Mouse (Mus musculus) splenic B cell, adult 2 months (primary cell): ENCODE measurements at regions not wholly inside any gene's neighbourhood (a gene's known extent, or its start where the extent isn't known, plus 50 kb on each side); places are given as distances from the start of the nearest gene placed in this dataset.

Experiments used
- DNase-seq: peaks from one replicate; pipeline ENCODE4 v3.0.0-alpha.2; 2011; ENCODE audit warnings: low read depth, low spot score
- H3K27me3 ChIP-seq: 2 replicates; pipeline ENCODE4 v1.6.1; 2012; ENCODE audit warnings: mild to moderate bottlenecking, low read length, moderate library complexity, mixed read lengths; ENCODE audit not compliant: control insufficient read depth, poor library complexity, insufficient read depth, severe bottlenecking
- H3K36me3 ChIP-seq: 2 replicates; pipeline ENCODE4 v1.6.1; 2012; ENCODE audit warnings: mild to moderate bottlenecking, low read length, moderate library complexity, mixed read lengths; ENCODE audit not compliant: control insufficient read depth, poor library complexity, insufficient read depth, severe bottlenecking

GRCm38 (mm10) chr7:37364221-37364620 lies 409.2 kb downstream of the Zfp536 start:
- no peaks in the 10 kb centered on the region for H3K36me3 ChIP-seq
- no peaks in the 10 kb centered on the region for H3K27me3 ChIP-seq
- DNase-seq = no peak

- H3K36me3 ChIP-seq = no peaks in the 10 kb centered on the region
- no peaks in the 10 kb centered on the region for H3K27me3 ChIP-seq
- no peak for DNase-seq
These were observed 407.4 kb downstream of the Zfp536 start for GRCm38 (mm10) chr7:37366006-37366405.

- DNase-seq = no peak
- H3K36me3 ChIP-seq = no peaks in the 10 kb centered on the region
- no peaks in the 10 kb centered on the region for H3K27me3 ChIP-seq
These were observed 403.7 kb downstream of the Zfp536 start for GRCm38 (mm10) chr7:37369698-37370097.

- DNase-seq = peak; percentile 56
- H3K27me3 ChIP-seq = 0 out of 2 replicates have a peak, but pooled peaks cover 3% of the 10 kb centered on the region
- no peaks in the 10 kb centered on the region for H3K36me3 ChIP-seq
These were observed 399.6 kb downstream of the Zfp536 start for GRCm38 (mm10) chr7:37373864-37374263.

GRCm38 (mm10) chr7:37375044-37375443 lies 398.4 kb downstream of the Zfp536 start:
- DNase-seq = no peak
- 0 out of 2 replicates have a peak, but pooled peaks cover 3% of the 10 kb centered on the region for H3K27me3 ChIP-seq
- H3K36me3 ChIP-seq = no peaks in the 10 kb centered on the region

- Histone ChIP-seq H3K27me3 (0 out of 2 replicates have a peak, but pooled peaks cover 3% of the 10 kb centered on the region), H3K36me3 (no peaks in the 10 kb centered on the region)
- DNase-seq = no peak
These were observed 397.9 kb downstream of the Zfp536 start for GRCm38 (mm10) chr7:37375591-37375990.

- DNase-seq = no peak
- 0 out of 2 replicates have a peak, but pooled peaks cover 3% of the 10 kb centered on the region for H3K27me3 ChIP-seq
These were observed 397.2 kb downstream of the Zfp536 start for GRCm38 (mm10) chr7:37376207-37376606.

GRCm38 (mm10) chr7:37377889-37378521 lies 395.4 kb downstream of the Zfp536 start:
- no peaks in the 10 kb centered on the region for H3K36me3 ChIP-seq
- H3K27me3 ChIP-seq = 0 out of 2 replicates have a peak, but pooled peaks cover 3% of the 10 kb centered on the region
- no peak for DNase-seq

More at GRCm38 (mm10) chr7:37376207-37376606, 397.2 kb downstream of the Zfp536 start:
- no peaks in the 10 kb centered on the region for H3K36me3 ChIP-seq

GRCm38 (mm10) chr7:37387871-37388270 lies 385.6 kb downstream of the Zfp536 start:
- no peak for DNase-seq
- H3K27me3 ChIP-seq = no peaks in the 10 kb centered on the region
- no peaks in the 10 kb centered on the region for H3K36me3 ChIP-seq

- H3K36me3 ChIP-seq = no peaks in the 10 kb centered on the region
- H3K27me3 ChIP-seq = no peaks in the 10 kb centered on the region
- DNase-seq = no peak
These were observed 384.4 kb downstream of the Zfp536 start for GRCm38 (mm10) chr7:37388843-37389702.

- Histone ChIP-seq H3K27me3 (no peaks in the 10 kb centered on the region), H3K36me3 (no peaks in the 10 kb centered on the region)
- no peak for DNase-seq
These were observed 383.7 kb downstream of the Zfp536 start for GRCm38 (mm10) chr7:37389703-37390087.

GRCm38 (mm10) chr7:37390271-37390670 lies 383.2 kb downstream of the Zfp536 start:
- H3K36me3 ChIP-seq = no peaks in the 10 kb centered on the region
- no peak for DNase-seq
- no peaks in the 10 kb centered on the region for H3K27me3 ChIP-seq

GRCm38 (mm10) chr7:37392122-37392521 lies 381.3 kb downstream of the Zfp536 start:
- Histone ChIP-seq H3K36me3 (no peaks in the 10 kb centered on the region), H3K27me3 (no peaks in the 10 kb centered on the region)
- no peak for DNase-seq

- no peak for DNase-seq
- Histone ChIP-seq H3K36me3 (no peaks in the 10 kb centered on the region), H3K27me3 (no peaks in the 10 kb centered on the region)
These were observed 380.8 kb downstream of the Zfp536 start for GRCm38 (mm10) chr7:37392604-37393003.

GRCm38 (mm10) chr7:37393071-37393470 lies 380.4 kb downstream of the Zfp536 start:
- no peaks in the 10 kb centered on the region for H3K27me3 ChIP-seq
- no peaks in the 10 kb centered on the region for H3K36me3 ChIP-seq
- DNase-seq = no peak
